Mouse (Mus musculus): ENCODE data around the gene Slc37a1. TPM values are rescaled to one million over a fixed set of nuclear protein-coding genes. Genes with fewer than 3 reads are reported as not detected.

Slc37a1 gene
- polyA plus RNA-seq, 1 experiment from 2014 or later = 1.8 TPM

GRCm38 (mm10) chr17:31330622-31331021 is 44.0 kb downstream of the Slc37a1 start:
- 50% methylated on average over 4 of the region's 4 CpGs for WGBS
- Histone ChIP-seq H3K9me3 (replicated peaks; ENCODE audit: control insufficient read depth, low read length) (no peaks in the 10 kb centered on the region), H3K9ac (replicated peaks; ENCODE audit: low read length) (no peak overlapping the region), H3K27me3 (ENCODE audit: control insufficient read depth, insufficient read depth, low read length) (no peaks in the 10 kb centered on the region), H3K4me2 (ENCODE audit: low read depth, low read length) (no peak overlapping the region), H3K4me1 (ENCODE audit: control insufficient read depth, insufficient read depth, low read length) (no peaks in the 10 kb centered on the region), H3K36me3 (replicated peaks; ENCODE audit: control insufficient read depth, insufficient read depth, low read depth, low read length) (no peaks in the 10 kb centered on the region), H3K4me3 (ENCODE audit: low read depth, low read length) (no peak overlapping the region), H3K27ac (replicated peaks; ENCODE audit: low read depth, low read length) (no peak overlapping the region)
- ATAC-seq (replicated peaks; ENCODE audit: insufficient number of reproducible peaks, low FRiP score, low TSS enrichment, low read depth) (no peak), DNase-seq (ENCODE audit: low spot score) (peak; percentile 67)

- Histone ChIP-seq H3K4me3 (ENCODE audit: low read depth, low read length) (no peak overlapping the region), H3K9ac (replicated peaks; ENCODE audit: low read length) (no peak overlapping the region), H3K4me2 (ENCODE audit: low read depth, low read length) (no peak overlapping the region), H3K27ac (replicated peaks; ENCODE audit: low read depth, low read length) (no peak overlapping the region), H3K4me1 (ENCODE audit: control insufficient read depth, insufficient read depth, low read length) (no peaks in the 10 kb centered on the region), H3K9me3 (replicated peaks; ENCODE audit: control insufficient read depth, low read length) (no peaks in the 10 kb centered on the region), H3K27me3 (ENCODE audit: control insufficient read depth, insufficient read depth, low read length) (no peaks in the 10 kb centered on the region), H3K36me3 (replicated peaks; ENCODE audit: control insufficient read depth, insufficient read depth, low read depth, low read length) (no peaks in the 10 kb centered on the region)
- DNase-seq (ENCODE audit: low spot score) = no peak
- no peak for ATAC-seq (replicated peaks; ENCODE audit: insufficient number of reproducible peaks, low FRiP score, low TSS enrichment, low read depth)
- WGBS = 88% methylated on average over 6 of the region's 6 CpGs
Observed at GRCm38 (mm10) chr17:31331273-31331672, 44.7 kb downstream of the Slc37a1 start.

- ATAC-seq (replicated peaks; ENCODE audit: insufficient number of reproducible peaks, low FRiP score, low TSS enrichment, low read depth) = no peak
- 69% methylated on average over 3 of the region's 3 CpGs for WGBS
Observed at GRCm38 (mm10) chr17:31331920-31332319, 45.3 kb downstream of the Slc37a1 start.

DNA sequence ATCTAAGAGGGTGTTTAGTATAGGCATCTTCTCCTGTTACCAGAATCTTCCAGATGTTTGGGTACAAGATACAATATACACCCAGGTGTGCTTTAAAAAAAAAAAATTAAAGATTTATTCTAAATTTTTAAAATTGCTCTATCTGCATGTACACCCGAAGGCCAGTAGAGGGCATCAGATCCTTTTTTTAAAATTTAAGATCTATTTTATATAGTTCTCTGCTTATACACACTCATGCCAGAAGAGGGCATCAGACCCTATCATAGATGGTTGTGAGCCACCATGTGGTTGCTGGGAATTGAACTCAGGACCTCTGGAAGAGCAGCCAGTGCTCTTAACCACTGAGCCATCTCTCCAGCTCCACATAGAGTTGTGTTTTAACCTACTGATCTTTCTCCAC is 45.7 kb downstream of the Slc37a1 start:
- WGBS = 47% methylated on average over 1 of the region's 1 CpGs
- H3K27me3 ChIP-seq (ENCODE audit: control insufficient read depth, insufficient read depth, low read length) = no peaks in the 10 kb centered on the region
- no peak overlapping the region for H3K4me3 ChIP-seq (ENCODE audit: low read depth, low read length)
- DNase-seq (ENCODE audit: low spot score) (no peak), ATAC-seq (replicated peaks; ENCODE audit: insufficient number of reproducible peaks, low FRiP score, low TSS enrichment, low read depth) (no peak)
- H3K36me3 ChIP-seq (replicated peaks; ENCODE audit: control insufficient read depth, insufficient read depth, low read depth, low read length) = no peaks in the 10 kb centered on the region
- no peak overlapping the region for H3K4me2 ChIP-seq (ENCODE audit: low read depth, low read length)
- H3K9ac ChIP-seq (replicated peaks; ENCODE audit: low read length) = no peak overlapping the region
- no peaks in the 10 kb centered on the region for H3K9me3 ChIP-seq (replicated peaks; ENCODE audit: control insufficient read depth, low read length)
- no peaks in the 10 kb centered on the region for H3K4me1 ChIP-seq (ENCODE audit: control insufficient read depth, insufficient read depth, low read length)
- H3K27ac ChIP-seq (replicated peaks; ENCODE audit: low read depth, low read length) = no peak overlapping the region

More at GRCm38 (mm10) chr17:31331920-31332319, 45.3 kb downstream of the Slc37a1 start:
- Histone ChIP-seq H3K9me3 (replicated peaks; ENCODE audit: control insufficient read depth, low read length) (no peaks in the 10 kb centered on the region), H3K4me2 (ENCODE audit: low read depth, low read length) (no peak overlapping the region), H3K27ac (replicated peaks; ENCODE audit: low read depth, low read length) (no peak overlapping the region), H3K9ac (replicated peaks; ENCODE audit: low read length) (no peak overlapping the region), H3K4me3 (ENCODE audit: low read depth, low read length) (no peak overlapping the region), H3K36me3 (replicated peaks; ENCODE audit: control insufficient read depth, insufficient read depth, low read depth, low read length) (no peaks in the 10 kb centered on the region), H3K27me3 (ENCODE audit: control insufficient read depth, insufficient read depth, low read length) (no peaks in the 10 kb centered on the region), H3K4me1 (ENCODE audit: control insufficient read depth, insufficient read depth, low read length) (no peaks in the 10 kb centered on the region)
- DNase-seq (ENCODE audit: low spot score) = no peak

DNA sequence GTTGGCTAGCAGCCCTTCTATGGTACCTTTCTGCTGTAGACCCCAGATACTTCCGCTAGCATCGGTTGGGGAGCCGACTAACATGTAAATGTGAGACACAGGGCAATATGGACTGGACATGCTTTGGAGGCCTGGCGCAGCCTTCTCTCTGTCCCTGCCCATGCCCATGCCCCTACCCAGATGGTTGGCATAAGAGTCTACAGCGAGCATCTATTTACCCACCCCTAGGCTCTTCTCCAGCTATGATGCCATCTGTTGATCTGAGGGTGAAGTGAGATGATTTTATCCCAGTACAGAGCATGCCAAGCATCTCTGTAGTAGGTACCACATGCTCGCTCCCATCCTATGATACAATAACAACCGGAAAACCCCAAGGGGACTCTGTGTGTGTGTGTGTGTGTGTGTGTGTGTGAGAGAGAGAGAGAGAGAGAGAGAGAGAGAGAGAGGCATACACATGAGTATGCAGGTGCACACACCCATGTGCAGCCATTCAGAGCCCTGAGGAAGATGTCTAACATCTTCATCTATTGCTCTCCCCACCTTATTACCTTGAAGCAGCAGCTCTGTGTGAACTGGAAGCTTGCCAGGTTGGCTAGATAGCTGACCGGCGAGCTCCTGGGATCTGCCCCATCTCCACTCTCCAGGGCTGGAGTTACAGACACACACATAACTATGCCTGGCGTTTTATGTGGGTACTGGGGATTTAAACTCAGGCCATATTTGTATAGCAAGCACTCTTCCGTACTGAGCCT is 48.1 kb downstream of the Slc37a1 start:
- 90% methylated on average over 11 of the region's 11 CpGs for WGBS
- ATAC-seq (replicated peaks; ENCODE audit: insufficient number of reproducible peaks, low FRiP score, low TSS enrichment, low read depth) = no peak
- no peak overlapping the region for H3K27ac ChIP-seq (replicated peaks; ENCODE audit: low read depth, low read length)
- no peaks in the 10 kb centered on the region for H3K9me3 ChIP-seq (replicated peaks; ENCODE audit: control insufficient read depth, low read length)
- no peak overlapping the region for H3K4me2 ChIP-seq (ENCODE audit: low read depth, low read length)
- H3K4me1 ChIP-seq (ENCODE audit: control insufficient read depth, insufficient read depth, low read length) = no peaks in the 10 kb centered on the region
- H3K9ac ChIP-seq (replicated peaks; ENCODE audit: low read length) = no peak overlapping the region
- H3K4me3 ChIP-seq (ENCODE audit: low read depth, low read length) = no peak overlapping the region
- no peak for DNase-seq (ENCODE audit: low spot score)
- H3K36me3 ChIP-seq (replicated peaks; ENCODE audit: control insufficient read depth, insufficient read depth, low read depth, low read length) = no peaks in the 10 kb centered on the region
- no peaks in the 10 kb centered on the region for H3K27me3 ChIP-seq (ENCODE audit: control insufficient read depth, insufficient read depth, low read length)

GRCm38 (mm10) chr17:31335344-31336080 is 48.9 kb downstream of the Slc37a1 start:
- WGBS = 82% methylated on average over 22 of the region's 22 CpGs
- no peak overlapping the region for H3K27ac ChIP-seq (replicated peaks; ENCODE audit: low read depth, low read length)
- no peak overlapping the region for H3K4me3 ChIP-seq (ENCODE audit: low read depth, low read length)
- no peak for DNase-seq (ENCODE audit: low spot score)
- no peak for ATAC-seq (replicated peaks; ENCODE audit: insufficient number of reproducible peaks, low FRiP score, low TSS enrichment, low read depth)
- no peaks in the 10 kb centered on the region for H3K36me3 ChIP-seq (replicated peaks; ENCODE audit: control insufficient read depth, insufficient read depth, low read depth, low read length)
- no peaks in the 10 kb centered on the region for H3K9me3 ChIP-seq (replicated peaks; ENCODE audit: control insufficient read depth, low read length)
- H3K27me3 ChIP-seq (ENCODE audit: control insufficient read depth, insufficient read depth, low read length) = no peaks in the 10 kb centered on the region
- H3K9ac ChIP-seq (replicated peaks; ENCODE audit: low read length) = no peak overlapping the region
- no peak overlapping the region for H3K4me2 ChIP-seq (ENCODE audit: low read depth, low read length)
- no peaks in the 10 kb centered on the region for H3K4me1 ChIP-seq (ENCODE audit: control insufficient read depth, insufficient read depth, low read length)

DNA sequence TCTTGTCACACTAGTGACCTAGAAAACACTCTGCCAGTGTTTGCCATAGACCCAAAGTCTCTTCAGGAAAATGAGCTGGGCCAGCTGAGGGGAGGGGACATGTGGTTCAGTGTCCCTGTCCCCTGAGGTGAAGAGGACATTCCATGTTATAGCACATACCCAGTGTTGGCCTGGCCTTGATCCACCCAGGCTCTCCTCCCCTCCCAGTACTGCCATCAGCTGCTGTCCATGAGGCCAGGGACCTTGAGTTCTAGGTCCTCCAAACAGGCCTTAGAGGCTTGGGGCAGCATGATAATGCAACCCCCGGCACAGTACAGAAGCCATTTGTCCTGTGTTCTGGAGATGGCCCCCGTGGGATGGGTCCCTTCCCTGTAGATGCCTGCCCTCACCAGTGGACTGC is 53.2 kb downstream of the Slc37a1 start:
- 88% methylated on average over 2 of the region's 2 CpGs for WGBS
- Histone ChIP-seq H3K4me3 (ENCODE audit: low read depth, low read length) (no peak overlapping the region), H3K9me3 (replicated peaks; ENCODE audit: control insufficient read depth, low read length) (no peaks in the 10 kb centered on the region)

GRCm38 (mm10) chr17:31342191-31342590 is 55.6 kb downstream of the Slc37a1 start:
- WGBS = 76% methylated on average over 6 of the region's 6 CpGs
- DNase-seq (ENCODE audit: low spot score) = no peak

More for the DNA sequence above, 53.2 kb downstream of the Slc37a1 start:
- Histone ChIP-seq H3K4me2 (ENCODE audit: low read depth, low read length) (no peak overlapping the region), H3K4me1 (ENCODE audit: control insufficient read depth, insufficient read depth, low read length) (no peaks in the 10 kb centered on the region), H3K36me3 (replicated peaks; ENCODE audit: control insufficient read depth, insufficient read depth, low read depth, low read length) (no peaks in the 10 kb centered on the region), H3K27me3 (ENCODE audit: control insufficient read depth, insufficient read depth, low read length) (no peaks in the 10 kb centered on the region), H3K9ac (replicated peaks; ENCODE audit: low read length) (no peak overlapping the region), H3K27ac (replicated peaks; ENCODE audit: low read depth, low read length) (no peak overlapping the region)
- no peak for DNase-seq (ENCODE audit: low spot score)
- ATAC-seq (replicated peaks; ENCODE audit: insufficient number of reproducible peaks, low FRiP score, low TSS enrichment, low read depth) = no peak

More at GRCm38 (mm10) chr17:31342191-31342590, 55.6 kb downstream of the Slc37a1 start:
- Histone ChIP-seq H3K27me3 (ENCODE audit: control insufficient read depth, insufficient read depth, low read length) (no peaks in the 10 kb centered on the region), H3K4me1 (ENCODE audit: control insufficient read depth, insufficient read depth, low read length) (no peaks in the 10 kb centered on the region), H3K27ac (replicated peaks; ENCODE audit: low read depth, low read length) (no peak overlapping the region), H3K4me2 (ENCODE audit: low read depth, low read length) (no peak overlapping the region), H3K36me3 (replicated peaks; ENCODE audit: control insufficient read depth, insufficient read depth, low read depth, low read length) (no peaks in the 10 kb centered on the region), H3K9ac (replicated peaks; ENCODE audit: low read length) (no peak overlapping the region), H3K9me3 (replicated peaks; ENCODE audit: control insufficient read depth, low read length) (no peaks in the 10 kb centered on the region), H3K4me3 (ENCODE audit: low read depth, low read length) (no peak overlapping the region)
- ATAC-seq (replicated peaks; ENCODE audit: insufficient number of reproducible peaks, low FRiP score, low TSS enrichment, low read depth) = no peak
